Mouse (Mus musculus) lung, postnatal 25 days (tissue): Measurements from ENCODE around the gene Spo11.
A peak's percentile ranks its signal among the peaks of the same experiment; 100 is the strongest.

Experiments used
- DNase-seq: peaks from one replicate; pipeline ENCODE4 v3.0.0; 2022; ENCODE audit warnings: low spot score

The Spo11 gene

DNA sequence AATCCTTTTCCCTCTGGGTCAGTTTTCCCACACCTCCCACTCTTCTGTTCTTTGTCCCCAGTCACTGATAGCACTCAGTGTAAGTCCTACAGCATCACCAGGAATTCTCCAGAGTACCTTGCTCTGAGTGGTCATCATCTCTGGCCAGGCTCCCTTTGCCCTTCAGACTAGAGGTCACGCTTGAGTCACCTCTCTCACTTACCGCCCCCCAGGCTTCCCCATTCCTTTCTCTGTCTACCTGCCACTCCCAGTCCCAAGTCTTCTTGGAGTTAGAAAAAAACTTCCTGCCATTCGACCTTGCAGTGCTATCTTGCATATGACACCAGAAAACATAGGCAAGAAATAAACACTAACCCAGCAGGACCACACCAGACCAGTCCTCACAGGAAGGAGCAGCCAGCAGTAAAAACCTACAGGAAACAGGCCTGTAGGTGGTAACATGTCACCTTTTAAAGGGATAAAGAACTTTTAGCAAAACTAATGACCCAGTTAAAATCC is 32.8 kb downstream of the Spo11 start:
- DNase-seq, result no peak

DNA sequence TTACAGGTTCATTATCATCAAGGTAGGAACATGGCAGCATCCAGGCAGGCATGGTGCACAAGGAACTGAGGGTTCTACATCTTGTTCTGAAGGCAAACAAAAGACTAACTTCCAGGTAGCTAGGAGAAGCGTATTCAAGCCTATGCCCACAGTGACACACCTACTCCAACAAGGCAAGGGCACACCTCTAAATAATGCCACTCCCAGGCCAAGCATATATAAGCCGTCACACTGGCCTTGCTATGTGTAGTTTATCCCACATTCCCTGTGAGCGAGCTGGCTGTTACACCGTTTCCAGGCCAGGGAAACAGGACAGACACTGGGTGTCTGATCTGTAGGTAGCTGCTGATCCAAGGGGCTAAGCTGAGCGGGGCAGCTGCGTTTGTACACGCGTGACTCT is 33.9 kb downstream of the Spo11 start:
- no peak for DNase-seq

GRCm38 (mm10) chr2:173014741-173015287 is 37.3 kb downstream of the Spo11 start:
- DNase-seq, result no peak

GRCm38 (mm10) chr2:173017940-173018339 is 40.4 kb downstream of the Spo11 start:
- DNase-seq, result no peak

DNA sequence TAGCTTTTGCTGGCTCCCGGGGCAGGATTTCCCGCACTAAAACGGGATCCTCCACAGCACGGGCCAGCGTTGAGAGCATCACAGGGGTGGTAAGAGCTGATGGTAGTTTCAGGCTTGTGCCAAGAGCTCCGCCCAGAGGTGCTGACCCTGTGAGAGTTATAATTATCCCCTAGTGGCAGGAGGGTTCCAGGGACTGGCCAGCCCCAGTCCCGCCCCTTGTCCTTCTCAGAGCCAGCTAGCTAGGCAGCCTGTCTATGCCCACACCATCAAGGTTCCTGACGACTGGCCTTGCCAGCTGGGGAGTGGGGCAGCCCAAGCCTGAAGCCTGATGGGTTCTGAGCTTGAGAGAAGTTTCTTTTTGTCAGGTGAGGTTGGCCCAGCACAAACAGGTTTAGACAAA is 41.1 kb downstream of the Spo11 start:
- DNase-seq, result no peak

DNA sequence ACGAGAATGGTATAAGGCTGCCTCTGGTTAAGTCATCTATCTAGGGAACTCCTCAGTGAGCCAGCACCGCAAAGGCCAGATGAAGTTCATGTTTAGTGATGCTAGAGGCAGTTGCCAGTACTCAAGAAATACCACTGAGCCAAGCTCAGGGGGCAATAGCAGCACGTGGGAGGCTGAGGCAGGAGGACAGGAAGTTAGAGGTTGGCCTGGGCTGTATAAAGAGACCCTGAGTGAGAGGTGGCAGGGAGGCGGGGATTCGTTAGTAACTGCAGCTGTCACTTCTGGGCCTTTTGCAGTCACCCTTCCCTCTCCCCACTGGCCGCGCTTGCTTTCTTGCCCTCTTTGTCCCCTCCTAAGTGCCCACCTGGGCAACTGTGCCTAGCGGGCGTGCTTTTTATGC is 41.8 kb downstream of the Spo11 start:
- no peak for DNase-seq

DNA sequence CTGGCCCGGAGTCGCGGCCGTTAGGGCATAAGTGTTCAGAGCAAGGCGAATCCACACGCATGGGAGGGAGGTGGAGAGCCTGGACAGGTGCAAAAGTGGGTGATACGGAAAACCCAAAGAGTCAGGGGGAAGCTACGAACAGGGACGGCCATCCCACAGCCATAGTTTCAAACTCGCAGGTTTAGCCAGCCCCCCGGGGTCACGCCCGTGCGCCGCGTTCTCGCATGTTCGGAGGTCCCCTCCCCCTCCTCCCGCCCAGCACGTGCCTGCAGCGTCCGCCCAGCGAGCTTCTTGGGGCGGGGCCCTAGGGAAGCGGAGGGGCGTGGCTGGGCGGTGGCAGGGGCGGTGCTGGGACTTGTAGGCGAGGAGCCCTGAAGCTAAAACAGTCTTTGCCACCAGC is 42.3 kb downstream of the Spo11 start:
- DNase-seq, result peak; percentile 92

DNA sequence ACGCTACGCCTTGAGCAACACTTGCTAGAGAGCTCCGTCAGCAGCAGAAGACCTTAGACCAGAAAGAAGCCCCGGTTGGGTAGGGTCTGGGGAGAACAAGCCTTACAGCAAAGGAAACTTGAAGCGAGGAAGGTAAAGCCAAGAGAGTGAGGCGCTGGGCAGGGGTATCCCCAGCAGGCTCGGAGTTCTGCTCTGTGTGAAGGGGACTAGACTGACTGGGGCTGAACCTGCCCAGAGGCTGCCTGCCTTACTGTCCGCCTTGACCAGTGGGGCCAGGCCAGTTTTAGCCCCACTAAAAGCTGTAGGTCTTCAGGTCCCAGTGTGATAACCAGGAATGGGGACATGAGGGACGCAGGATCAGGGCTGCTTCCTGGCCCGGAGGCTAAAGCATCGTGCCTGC is 42.9 kb downstream of the Spo11 start, which contains the start of gene Rbm38:
Gene Rbm38 (plus strand): TSS at position 69 of the 400 bp plus-strand sequence.
- DNase-seq, result no peak

GRCm38 (mm10) chr2:173021633-173022055 is 44.1 kb downstream of the Spo11 start:
- peak; percentile 94 for DNase-seq

- no peak for DNase-seq
Measured at GRCm38 (mm10) chr2:173022056-173022681, 44.7 kb downstream of the Spo11 start.

GRCm38 (mm10) chr2:173022813-173023212 is 45.3 kb downstream of the Spo11 start:
- DNase-seq, result no peak

DNA sequence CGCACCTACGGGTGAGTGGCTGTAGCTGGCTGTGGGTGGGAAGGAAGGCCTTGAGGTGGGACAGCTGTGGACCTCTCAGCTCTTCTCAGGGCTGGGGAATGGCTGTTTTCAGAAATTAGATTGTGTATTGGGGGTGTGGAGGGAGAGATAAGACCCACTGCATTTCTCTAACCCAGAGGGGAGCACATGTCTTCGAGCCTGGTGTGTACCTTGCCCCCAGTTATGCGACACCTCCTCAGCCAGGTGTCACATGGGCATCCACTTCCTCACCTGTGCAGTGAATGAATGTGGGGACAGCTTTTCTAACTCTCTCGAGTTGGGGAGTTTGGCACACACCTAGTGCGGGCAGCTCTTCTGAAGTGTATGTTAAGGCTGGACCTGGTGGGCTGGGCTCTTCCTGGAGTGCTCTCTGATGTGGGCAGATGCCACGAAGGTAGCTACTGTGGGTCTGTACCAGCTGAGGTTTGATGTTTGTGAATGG is 45.9 kb downstream of the Spo11 start:
- DNase-seq, result no peak

GRCm38 (mm10) chr2:173023966-173024365 is 46.5 kb downstream of the Spo11 start:
- DNase-seq, result no peak

DNA sequence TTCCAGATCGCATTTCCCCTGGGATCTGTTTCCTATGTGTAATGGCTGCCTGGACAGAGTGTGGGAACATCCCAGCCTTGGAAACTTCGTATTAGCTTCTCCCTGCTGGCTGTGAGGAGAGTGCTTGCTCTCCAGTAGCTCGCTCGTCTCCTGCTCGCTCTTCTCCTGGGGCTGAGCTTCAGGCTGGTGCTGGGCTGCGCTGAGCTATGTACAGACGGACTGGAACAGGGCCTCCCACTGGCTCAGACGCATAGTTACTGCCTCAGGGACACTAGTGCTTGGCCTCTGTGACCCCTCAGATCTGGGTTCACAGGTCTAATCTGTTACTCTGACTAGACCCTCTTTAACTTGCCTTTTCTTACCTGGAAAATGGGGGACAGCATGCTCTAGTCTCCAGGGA is 46.9 kb downstream of the Spo11 start:
- DNase-seq, result no peak

DNA sequence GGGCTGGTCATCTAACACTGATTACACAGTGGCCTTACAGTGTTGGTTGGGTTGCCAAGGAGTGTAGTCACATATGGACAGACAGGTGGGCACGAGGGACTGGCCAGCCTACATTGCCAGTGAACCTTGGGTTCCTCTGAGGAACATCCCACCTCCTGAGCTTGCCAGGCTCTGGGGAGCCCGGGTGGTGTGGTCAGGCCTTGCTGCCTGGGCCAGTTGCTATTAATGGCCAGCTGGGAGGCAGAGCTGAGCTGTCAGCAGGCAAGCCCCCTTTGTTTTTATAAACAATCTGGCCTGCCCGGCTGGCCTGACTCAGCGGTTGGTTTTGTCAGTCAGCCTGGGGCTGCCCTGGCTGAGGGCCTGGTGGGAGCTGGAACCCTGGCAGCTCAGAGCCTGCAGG is 47.4 kb downstream of the Spo11 start:
- DNase-seq, result no peak

DNA sequence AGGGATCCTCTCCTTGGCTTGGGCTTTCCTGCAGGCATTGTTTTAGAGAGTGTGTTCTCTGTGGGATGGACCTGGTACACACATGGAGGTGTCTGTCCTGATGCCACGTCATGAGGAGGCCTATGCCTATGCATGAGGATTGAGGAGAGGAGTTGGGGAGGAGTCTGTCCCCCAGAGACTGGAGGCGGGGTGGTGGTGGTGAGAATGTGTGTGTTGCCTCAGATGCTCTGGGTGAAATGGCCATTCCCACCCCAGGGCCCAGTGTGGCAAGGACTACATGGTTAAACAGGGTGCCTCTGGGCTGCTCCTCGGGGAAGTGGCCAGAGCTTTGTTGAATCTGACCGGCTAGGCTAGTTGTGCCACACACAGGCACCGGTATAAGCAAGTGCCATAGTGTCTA is 48.8 kb downstream of the Spo11 start:
- DNase-seq, result no peak

- peak; percentile 73 for DNase-seq
Measured at GRCm38 (mm10) chr2:173026688-173027131, 49.2 kb downstream of the Spo11 start.

- no peak for DNase-seq
Measured at GRCm38 (mm10) chr2:173027169-173027823, 49.8 kb downstream of the Spo11 start.

GRCm38 (mm10) chr2:173027824-173028495 is 50.5 kb downstream of the Spo11 start:
- DNase-seq, result no peak

DNA sequence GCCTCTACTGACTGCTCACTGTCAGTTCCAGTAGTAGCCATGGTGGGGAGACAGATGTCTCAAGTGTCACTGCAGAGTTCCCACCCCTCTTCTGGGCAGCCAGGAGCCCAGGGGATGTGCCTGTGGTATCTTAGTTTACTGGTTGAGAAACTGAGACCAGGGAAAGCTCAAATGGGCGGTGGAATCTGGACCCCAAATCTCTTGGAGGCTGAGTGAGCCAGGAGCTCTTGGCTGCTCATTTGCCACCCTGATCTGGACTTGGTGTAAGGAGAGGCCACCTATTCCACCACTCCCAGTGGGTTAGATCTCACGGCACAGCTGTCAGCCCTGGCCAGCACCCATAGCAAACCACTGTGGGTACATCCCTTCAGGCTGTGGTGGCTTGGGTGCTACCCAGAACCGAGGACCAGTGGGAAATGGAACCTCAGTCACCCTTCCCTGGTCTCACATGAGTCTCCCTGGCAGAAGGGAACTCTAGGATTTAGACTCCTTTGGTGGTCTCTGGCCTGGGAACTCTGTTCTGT is 51.1 kb downstream of the Spo11 start:
- no peak for DNase-seq

- DNase-seq, result no peak
Measured at GRCm38 (mm10) chr2:173030591-173031338, 53.3 kb downstream of the Spo11 start.

DNA sequence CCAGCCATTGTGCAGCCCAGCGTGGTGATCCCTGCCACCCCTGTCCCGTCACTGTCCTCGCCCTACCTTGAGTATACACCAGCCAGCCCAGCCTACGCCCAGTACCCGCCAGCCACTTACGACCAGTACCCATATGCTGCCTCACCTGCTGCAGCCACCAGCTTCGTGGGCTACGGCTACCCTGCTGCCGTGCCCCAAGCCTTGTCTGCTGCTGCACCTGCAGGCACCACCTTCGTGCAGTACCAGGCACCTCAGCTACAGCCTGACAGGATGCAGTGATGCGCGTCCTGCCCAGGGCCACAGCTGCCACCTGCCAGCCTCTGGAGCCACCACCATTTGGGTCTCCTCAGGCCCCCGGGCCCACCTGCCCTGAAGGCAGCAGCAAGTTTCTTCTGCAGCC is 56.0 kb downstream of the Spo11 start:
- no peak for DNase-seq
